Comparison of ENCODE assay signal across 8 mouse cellular contexts in the genomic region with DNA sequence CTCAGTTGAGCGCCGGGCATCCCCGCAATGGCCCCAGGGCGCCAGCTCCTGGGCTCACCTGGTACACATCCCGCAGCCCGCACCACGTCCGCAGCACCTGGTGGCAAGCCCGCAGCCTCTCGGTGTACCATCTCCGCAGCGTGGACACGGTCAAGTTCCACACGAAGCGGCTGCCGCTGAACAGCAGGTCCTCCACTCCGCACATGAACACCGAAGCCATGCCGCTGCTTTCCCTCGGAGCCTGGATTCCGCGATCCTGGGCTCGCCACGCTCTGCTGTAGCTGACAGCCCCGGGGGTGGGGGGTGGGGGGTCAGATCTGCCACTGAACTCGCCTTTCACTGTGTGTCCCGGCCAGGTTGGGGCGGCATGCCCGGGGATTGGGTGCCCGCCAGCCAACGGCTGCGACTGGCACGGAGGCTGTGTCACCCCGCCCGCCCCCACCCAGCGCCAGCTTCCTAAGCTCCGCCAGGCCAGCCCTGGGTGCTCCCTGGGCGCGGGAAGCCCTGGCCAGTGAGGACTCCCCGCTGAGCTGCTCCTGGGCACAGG.
A peak's percentile ranks its signal among the peaks of the same experiment; 100 is the strongest.
DNase-seq lines count a peak whose midpoint lies in the region; TF ChIP-seq lines count a peak whose summit lies in the region.

No protein-coding gene starts in this region.

- peak; percentile 87 for DNase-seq in adrenal gland, postnatal 10 days
- DNase-seq in cerebellum, postnatal 25 days: peak; percentile 75 to 85
- peak; percentile 81 for DNase-seq in gastrocnemius, postnatal 14 days
- DNase-seq in induced T-regulatory cell, adult 2 months (ENCODE audit: low read depth): peak; percentile 16
- peak; percentile 56 to 62 for DNase-seq in left cerebral cortex, adult 2 months (ENCODE audit: extremely low spot score in 1 of 2, low spot score in 2 of 2)
- peak; percentile 73 to 77 for DNase-seq in right cerebral cortex, postnatal 10 days (ENCODE audit: low spot score in 2 of 2)
- DNase-seq in spleen, adult 12 weeks (ENCODE audit: low spot score): no peak

- H3K27ac ChIP-seq in left cerebral cortex, adult 2 months: peak overlapping the region; percentile 80
- peak overlapping the region; percentile 78 for H3K27ac ChIP-seq in macrophage

- no peak for TF ChIP-seq CTCF in left cerebral cortex, adult 2 months (IDR thresholded peaks at IDR 0.05)

- WGBS in macrophage (ENCODE audit: missing documents): 1% methylated on average over 36 of the region's 40 CpGs

- peaks cover 51% of the 10 kb centered on the region for H3K79me2 ChIP-seq in macrophage (ENCODE audit: inconsistent target)

- intact Hi-C loops in gastrocnemius, postnatal 14 days (cut with DNase I; ENCODE audit: low total_unique reads): no loop called here
- intact Hi-C loops in left cerebral cortex, adult 2 months (cut with DNase I): no loop called here

- H3K36me3 ChIP-seq in macrophage (ENCODE audit: inconsistent target): peaks cover 6% of the 10 kb centered on the region; the same call in 1 of the 2 replicates

- H3K4me3 ChIP-seq in left cerebral cortex, adult 2 months: peak overlapping the region; percentile 57
- peak overlapping the region; percentile 89 for H3K4me3 ChIP-seq in macrophage (ENCODE audit: inconsistent target)
